Mouse (Mus musculus): Measurements from ENCODE around the gene Pdxk. TPM values are rescaled to one million over a fixed set of nuclear protein-coding genes. Genes with fewer than 3 reads are reported as not detected.
"Not testable (repeated sequence)": the region's sequence is repeated elsewhere in the genome, so short reads cannot be mapped to it uniquely, and the experiment has no call there.

Gene Pdxk
- 4.6 and 8.7 TPM in 2 replicates for polyA plus RNA-seq (2015; fragmentation: Nextera tagmentation; extraction: Ambion mirVana)

GRCm38 (mm10) chr10:78464792-78465207 lies at the start of gene Pdxk:
TSS of gene Pdxk (minus strand) at chr10:78464975.
- peak within 1 kb of the TSS; percentile 98 for H3K4me2 ChIP-seq
- under 1% methylated on average over 35 of the region's 35 CpGs for WGBS
- peak within 1 kb of the TSS; percentile 58 for H3K27ac ChIP-seq
- no peaks in the 10 kb centered on the region for H3K36me3 ChIP-seq
- H3K4me1 ChIP-seq (replicated peaks) = peaks cover 27% of the 10 kb centered on the region
- peak; percentile 93 for ATAC-seq (replicated peaks; ENCODE audit: insufficient number of reproducible peaks, insufficient read depth, low FRiP score, low read depth)
- H3K9me3 ChIP-seq (replicated peaks) = no peaks in the 10 kb centered on the region
- H3K9ac ChIP-seq = peak within 1 kb of the TSS; percentile 67
- H3K4me3 ChIP-seq = peak within 1 kb of the TSS; percentile 73
- H3K27me3 ChIP-seq = no peaks in the 10 kb centered on the region

- H3K27ac ChIP-seq = no peak overlapping the region
- WGBS = 69% methylated on average over 6 of the region's 6 CpGs
These were observed 38.4 kb upstream of the Pdxk start for GRCm38 (mm10) chr10:78502986-78503733.

GRCm38 (mm10) chr10:78487431-78488086 lies 22.8 kb upstream of the Pdxk start:
- Histone ChIP-seq H3K4me3 (peak overlapping the region; percentile 40), H3K4me1 (replicated peaks) (peaks cover 4% of the 10 kb centered on the region; the same call in 1 of the 2 replicates), H3K4me2 (peak overlapping the region; percentile 72), H3K9ac (peak overlapping the region; percentile 53), H3K36me3 (no peaks in the 10 kb centered on the region), H3K27ac (no peak overlapping the region), H3K27me3 (peaks cover 18% of the 10 kb centered on the region), H3K9me3 (replicated peaks) (no peaks in the 10 kb centered on the region)
- WGBS = 11% methylated on average over 26 of the region's 26 CpGs
- peak; percentile 61 for ATAC-seq (replicated peaks; ENCODE audit: insufficient number of reproducible peaks, insufficient read depth, low FRiP score, low read depth)

More at GRCm38 (mm10) chr10:78502986-78503733, 38.4 kb upstream of the Pdxk start:
- Histone ChIP-seq H3K27me3 (no peaks in the 10 kb centered on the region), H3K9me3 (replicated peaks) (no peaks in the 10 kb centered on the region), H3K9ac (no peak overlapping the region), H3K4me1 (replicated peaks) (no peaks in the 10 kb centered on the region), H3K4me3 (no peak overlapping the region), H3K4me2 (no peak overlapping the region), H3K36me3 (no peaks in the 10 kb centered on the region)
- ATAC-seq (replicated peaks; ENCODE audit: insufficient number of reproducible peaks, insufficient read depth, low FRiP score, low read depth) = no peak

- H3K9ac ChIP-seq = no peak overlapping the region
- 72% methylated on average over 5 of the region's 5 CpGs for WGBS
- peaks cover 18% of the 10 kb centered on the region for H3K27me3 ChIP-seq
- no peaks in the 10 kb centered on the region for H3K9me3 ChIP-seq (replicated peaks)
- H3K27ac ChIP-seq = no peak overlapping the region
- ATAC-seq (replicated peaks; ENCODE audit: insufficient number of reproducible peaks, insufficient read depth, low FRiP score, low read depth) = no peak
- no peak overlapping the region for H3K4me2 ChIP-seq
- H3K36me3 ChIP-seq = no peaks in the 10 kb centered on the region
- no peak overlapping the region for H3K4me3 ChIP-seq
- peaks cover 8% of the 10 kb centered on the region; the same call in 1 of the 2 replicates for H3K4me1 ChIP-seq (replicated peaks)
These were observed 22.1 kb upstream of the Pdxk start for GRCm38 (mm10) chr10:78486871-78487270.

GRCm38 (mm10) chr10:78485369-78485768 lies 20.6 kb upstream of the Pdxk start:
- H3K27me3 ChIP-seq = peaks cover 18% of the 10 kb centered on the region
- WGBS = 58% methylated on average over 2 of the region's 2 CpGs
- not testable (repeated sequence) for H3K36me3 ChIP-seq

GRCm38 (mm10) chr10:78481928-78482499 lies 17.2 kb upstream of the Pdxk start:
- H3K36me3 ChIP-seq = no peaks in the 10 kb centered on the region
- under 1% methylated on average over 35 of the region's 35 CpGs for WGBS
- peak overlapping the region; percentile 56 for H3K4me3 ChIP-seq
- no peaks in the 10 kb centered on the region for H3K9me3 ChIP-seq (replicated peaks)
- H3K27ac ChIP-seq = no peak overlapping the region
- H3K9ac ChIP-seq = peak overlapping the region; percentile 52
- H3K4me2 ChIP-seq = peak overlapping the region; percentile 88
- ATAC-seq (replicated peaks; ENCODE audit: insufficient number of reproducible peaks, insufficient read depth, low FRiP score, low read depth) = peak; percentile 90
- H3K27me3 ChIP-seq = peaks cover 18% of the 10 kb centered on the region
- H3K4me1 ChIP-seq (replicated peaks) = peaks cover 9% of the 10 kb centered on the region

More at GRCm38 (mm10) chr10:78485369-78485768, 20.6 kb upstream of the Pdxk start:
- not testable (repeated sequence) for H3K9ac ChIP-seq; H3K9me3 ChIP-seq (replicated peaks); H3K27ac ChIP-seq; H3K4me2 ChIP-seq; H3K4me3 ChIP-seq; ATAC-seq (replicated peaks; ENCODE audit: insufficient number of reproducible peaks, insufficient read depth, low FRiP score, low read depth)
- H3K4me1 ChIP-seq (replicated peaks) = peaks cover 13% of the 10 kb centered on the region

GRCm38 (mm10) chr10:78480954-78481927 lies 16.5 kb upstream of the Pdxk start:
- H3K36me3 ChIP-seq = no peaks in the 10 kb centered on the region
- peak overlapping the region; percentile 88 for H3K4me2 ChIP-seq
- H3K9ac ChIP-seq = peak overlapping the region; percentile 52
- H3K4me1 ChIP-seq (replicated peaks) = peaks cover 9% of the 10 kb centered on the region
- no peak overlapping the region for H3K27ac ChIP-seq
- ATAC-seq (replicated peaks; ENCODE audit: insufficient number of reproducible peaks, insufficient read depth, low FRiP score, low read depth) = peak; percentile 3; the same call in 1 of the 2 replicates
- no peaks in the 10 kb centered on the region for H3K9me3 ChIP-seq (replicated peaks)
- WGBS = 37% methylated on average over 21 of the region's 21 CpGs
- H3K27me3 ChIP-seq = peaks cover 13% of the 10 kb centered on the region
- H3K4me3 ChIP-seq = peak overlapping the region; percentile 56

GRCm38 (mm10) chr10:78476821-78477220 lies 12.0 kb upstream of the Pdxk start:
- WGBS = 60% methylated on average over 4 of the region's 4 CpGs
- no peaks in the 10 kb centered on the region for H3K36me3 ChIP-seq
- H3K4me3 ChIP-seq = no peak overlapping the region
- no peak for ATAC-seq (replicated peaks; ENCODE audit: insufficient number of reproducible peaks, insufficient read depth, low FRiP score, low read depth)
- no peak overlapping the region for H3K27ac ChIP-seq
- 0 out of 2 replicates have a peak, but pooled peaks cover 3% of the 10 kb centered on the region for H3K27me3 ChIP-seq
- no peaks in the 10 kb centered on the region for H3K9me3 ChIP-seq (replicated peaks)
- no peak overlapping the region for H3K4me2 ChIP-seq
- H3K9ac ChIP-seq = no peak overlapping the region
- H3K4me1 ChIP-seq (replicated peaks) = peaks cover 5% of the 10 kb centered on the region

- no peak overlapping the region for H3K4me2 ChIP-seq
- no peaks in the 10 kb centered on the region for H3K9me3 ChIP-seq (replicated peaks)
- H3K27ac ChIP-seq = no peak overlapping the region
- WGBS = 50% methylated on average over 8 of the region's 8 CpGs
- no peak for ATAC-seq (replicated peaks; ENCODE audit: insufficient number of reproducible peaks, insufficient read depth, low FRiP score, low read depth)
- no peak overlapping the region for H3K9ac ChIP-seq
- H3K4me1 ChIP-seq (replicated peaks) = peaks cover 8% of the 10 kb centered on the region; the same call in 1 of the 2 replicates
- no peak overlapping the region for H3K4me3 ChIP-seq
- H3K36me3 ChIP-seq = no peaks in the 10 kb centered on the region
- H3K27me3 ChIP-seq = 0 out of 2 replicates have a peak, but pooled peaks cover 2% of the 10 kb centered on the region
These were observed 10.0 kb upstream of the Pdxk start for GRCm38 (mm10) chr10:78474759-78475158.

GRCm38 (mm10) chr10:78473434-78473833 lies 8.7 kb upstream of the Pdxk start:
- H3K4me2 ChIP-seq = no peak overlapping the region
- WGBS = 36% methylated on average over 5 of the region's 5 CpGs
- H3K36me3 ChIP-seq = no peaks in the 10 kb centered on the region
- no peak for ATAC-seq (replicated peaks; ENCODE audit: insufficient number of reproducible peaks, insufficient read depth, low FRiP score, low read depth)
- H3K9ac ChIP-seq = no peak overlapping the region
- no peak overlapping the region for H3K27ac ChIP-seq
- H3K27me3 ChIP-seq = no peaks in the 10 kb centered on the region
- H3K4me1 ChIP-seq (replicated peaks) = peaks cover 8% of the 10 kb centered on the region; the same call in 1 of the 2 replicates
- no peaks in the 10 kb centered on the region for H3K9me3 ChIP-seq (replicated peaks)
- no peak overlapping the region for H3K4me3 ChIP-seq
